Comparison of ENCODE assay signal across 8 mouse cellular contexts in genomic region chr7:133856278-133856677, GRCm38 (mm10).
DNase-seq lines count a peak whose midpoint lies in the region; ATAC-seq lines count a peak whose summit lies in the region.

No protein-coding gene starts in this region.

- DNase-seq in heart, adult 11 months: peak; percentile 92
- peak; percentile 51 for DNase-seq in cerebellum, adult 8-10 months
- DNase-seq in left cerebral cortex, adult 8-10 months (ENCODE audit: low spot score in 2 of 2): peak; percentile 48 to 58
- peak; percentile 86 for DNase-seq in mesoderm, embryonic 11.5 days (ENCODE audit: low read depth, low spot score)
- DNase-seq in right cerebral cortex, postnatal 25 days: peak; percentile 76

- H3K27ac ChIP-seq in heart, embryonic 12.5 days (ENCODE audit: poor library complexity, severe bottlenecking): no peak overlapping the region
- no peak overlapping the region for H3K27ac ChIP-seq in hindbrain, embryonic 16.5 days (ENCODE audit: low read depth, low read length)

- H3K36me3 ChIP-seq in heart, embryonic 12.5 days: no peaks in the 10 kb centered on the region
- no peaks in the 10 kb centered on the region for H3K36me3 ChIP-seq in hindbrain, embryonic 16.5 days (ENCODE audit: control insufficient read depth, insufficient read depth, low read length)

- WGBS in heart, embryonic 12.5 days: 24% methylated on average over 3 of the region's 3 CpGs
- WGBS in hindbrain, embryonic 16.5 days: 18% methylated on average over 3 of the region's 3 CpGs

- H3K9ac ChIP-seq in heart, embryonic 12.5 days: no peak overlapping the region
- H3K9ac ChIP-seq in hindbrain, embryonic 16.5 days (ENCODE audit: low read depth, low read length): no peak overlapping the region

- H3K27me3 ChIP-seq in heart, embryonic 12.5 days (replicated peaks): no peaks in the 10 kb centered on the region
- no peaks in the 10 kb centered on the region for H3K27me3 ChIP-seq in hindbrain, embryonic 16.5 days (replicated peaks; ENCODE audit: control insufficient read depth, insufficient read depth, low read length)

- no peak for ATAC-seq in heart, embryonic 12.5 days (ENCODE audit: insufficient number of reproducible peaks, low FRiP score)
- ATAC-seq in frontal cortex, adult (ENCODE audit: low TSS enrichment): peak; percentile 77
- ATAC-seq in hindbrain, embryonic 16.5 days: peak; percentile 78; the same call in 1 of the 2 replicates

- no peak overlapping the region for H3K4me3 ChIP-seq in heart, embryonic 12.5 days
- no peak overlapping the region for H3K4me3 ChIP-seq in hindbrain, embryonic 16.5 days (ENCODE audit: low read length)

- H3K9me3 ChIP-seq in heart, embryonic 12.5 days (replicated peaks): no peaks in the 10 kb centered on the region
- no peaks in the 10 kb centered on the region; the same call in 1 of the 2 replicates for H3K9me3 ChIP-seq in hindbrain, embryonic 16.5 days (ENCODE audit: control insufficient read depth, low read length)

- H3K4me2 ChIP-seq in heart, embryonic 12.5 days: no peak overlapping the region
- H3K4me2 ChIP-seq in hindbrain, embryonic 16.5 days (ENCODE audit: low read length): no peak overlapping the region

- H3K4me1 ChIP-seq in heart, embryonic 12.5 days (replicated peaks): no peaks in the 10 kb centered on the region
- H3K4me1 ChIP-seq in hindbrain, embryonic 16.5 days (ENCODE audit: control insufficient read depth, insufficient read depth, low read depth, low read length): no peaks in the 10 kb centered on the region
